Mouse (Mus musculus) spleen, adult 2 months (tissue): Measurements from ENCODE around the gene Dync1i2. TPM values are rescaled to one million over a fixed set of nuclear protein-coding genes. Genes with fewer than 3 reads are reported as not detected.

Experiments
- DNase-seq, 2 experiments: peaks; one replicate each; pipeline versions ENCODE4 v3.0.0 to v3.0.0-alpha.2; 2012 to 2021; ENCODE audit warnings: low spot score in 2 of 2, low read depth in 1 of 2
- H3K27ac ChIP-seq: fragments of 200-500 bp; 2 replicates; pipeline ENCODE4 v1.5.1; 2012; ENCODE audit warnings: low read length, inconsistent platforms; ENCODE audit not compliant: insufficient read depth
- H3K27me3 ChIP-seq: fragments of 200-500 bp; 2 replicates; pipeline ENCODE4 v1.6.1; 2012; ENCODE audit warnings: mild to moderate bottlenecking, moderate library complexity, low read length, inconsistent platforms; ENCODE audit not compliant: control insufficient read depth, insufficient read depth
- H3K36me3 ChIP-seq: fragments of 200-500 bp; 2 replicates; pipeline ENCODE4 v1.6.1; 2012; ENCODE audit warnings: mild to moderate bottlenecking, low read length, inconsistent platforms; ENCODE audit not compliant: control insufficient read depth, insufficient read depth
- H3K4me1 ChIP-seq: fragments of 200-500 bp; 2 replicates; pipeline ENCODE4 v1.6.1; 2011; ENCODE audit warnings: inconsistent platforms; ENCODE audit not compliant: control insufficient read depth, insufficient read depth, insufficient read length
- H3K4me3 ChIP-seq: fragments of 200-500 bp; 2 replicates; pipeline ENCODE4 v1.5.1; 2011; ENCODE audit warnings: mild to moderate bottlenecking, inconsistent platforms; ENCODE audit not compliant: insufficient read depth, insufficient read length; ENCODE audit errors: extremely low read depth
- CTCF ChIP-seq: fragments of 200-500 bp; IDR thresholded peaks from 2 replicates; pipeline ENCODE4 v1.5.1; 2011; ENCODE audit warnings: mild to moderate bottlenecking, inconsistent platforms; ENCODE audit not compliant: insufficient read depth, insufficient read length, insufficient replicate concordance; ENCODE audit errors: extremely low read depth
- POLR2A ChIP-seq: fragments of 200-500 bp; IDR thresholded peaks from 2 replicates; pipeline ENCODE4 v1.6.1; 2011; ENCODE audit warnings: low read depth, low read length, inconsistent platforms
- WGBS: fragments of 180-500 bp; shearing (Covaris S2); methylation state at CpG from one replicate; pipeline ENCODE4 v1.1.7; 2018; 5-methylcytosine and 5-hydroxymethylcytosine counted together
- polyA plus RNA-seq: library from polyadenylated mRNA; depleted of rRNA; stranded (reverse); fragments of >200 nt; gene quantifications from 2 replicates; pipeline ENCODE4 v1.2.3, GENCODE M21; 2012; rRNA removed

Dync1i2 gene
- 6.2 and 7.7 TPM in 2 replicates for polyA plus RNA-seq

- Histone ChIP-seq H3K27me3 (no peaks in the 10 kb centered on the region), H3K36me3 (no peaks in the 10 kb centered on the region), H3K4me1 (no peaks in the 10 kb centered on the region), H3K4me3 (peak within 1 kb of the TSS; percentile 79), H3K27ac (peak within 1 kb of the TSS; percentile 81)
- no peak for TF ChIP-seq CTCF
- no peak; the same call in 1 of the 2 replicates for TF ChIP-seq POLR2A
- under 1% methylated on average over 57 of the region's 57 CpGs for WGBS
- DNase-seq: peak; percentile 84 to 85
Observed at GRCm38 (mm10) chr2:71211591-71212359, at the start of gene Dync1i2. Gene Dync1i2 (plus strand): TSS chr2:71211706.

GRCm38 (mm10) chr2:71162831-71163621, 48.5 kb upstream of the Dync1i2 start:
- 82% methylated on average over 25 of the region's 25 CpGs for WGBS
- Histone ChIP-seq H3K27ac (no peak overlapping the region), H3K36me3 (no peaks in the 10 kb centered on the region), H3K27me3 (no peaks in the 10 kb centered on the region), H3K4me1 (no peaks in the 10 kb centered on the region), H3K4me3 (no peak overlapping the region)
- DNase-seq: no peak
- TF ChIP-seq CTCF: no peak
- no peak for TF ChIP-seq POLR2A

GRCm38 (mm10) chr2:71167211-71167610, 44.3 kb upstream of the Dync1i2 start:
- TF ChIP-seq POLR2A (no peak), CTCF (no peak)
- no peak for DNase-seq
- Histone ChIP-seq H3K27ac (no peak overlapping the region), H3K36me3 (no peaks in the 10 kb centered on the region), H3K4me1 (no peaks in the 10 kb centered on the region), H3K27me3 (no peaks in the 10 kb centered on the region), H3K4me3 (no peak overlapping the region)
- WGBS: 89% methylated on average over 4 of the region's 4 CpGs

- 79% methylated on average over 10 of the region's 10 CpGs for WGBS
- H3K27ac ChIP-seq: no peak overlapping the region
- TF ChIP-seq CTCF (no peak), POLR2A (no peak)
Observed at GRCm38 (mm10) chr2:71168461-71169021, 43.0 kb upstream of the Dync1i2 start.

GRCm38 (mm10) chr2:71173031-71173430, 38.5 kb upstream of the Dync1i2 start:
- Histone ChIP-seq H3K36me3 (no peaks in the 10 kb centered on the region), H3K4me1 (no peaks in the 10 kb centered on the region), H3K27ac (no peak overlapping the region), H3K27me3 (no peaks in the 10 kb centered on the region), H3K4me3 (no peak overlapping the region)
- WGBS: 76% methylated on average over 3 of the region's 3 CpGs
- no peak for DNase-seq
- TF ChIP-seq CTCF (no peak), POLR2A (no peak)

More at GRCm38 (mm10) chr2:71168461-71169021, 43.0 kb upstream of the Dync1i2 start:
- Histone ChIP-seq H3K4me1 (no peaks in the 10 kb centered on the region), H3K27me3 (no peaks in the 10 kb centered on the region), H3K4me3 (no peak overlapping the region), H3K36me3 (no peaks in the 10 kb centered on the region)
- DNase-seq: no peak

GRCm38 (mm10) chr2:71176329-71177249, 34.9 kb upstream of the Dync1i2 start:
- Histone ChIP-seq H3K4me1 (no peaks in the 10 kb centered on the region), H3K27ac (no peak overlapping the region), H3K4me3 (no peak overlapping the region), H3K36me3 (no peaks in the 10 kb centered on the region), H3K27me3 (no peaks in the 10 kb centered on the region)
- no peak for TF ChIP-seq POLR2A
- no peak for TF ChIP-seq CTCF
- 59% methylated on average over 9 of the region's 9 CpGs for WGBS
- no peak for DNase-seq
